Mouse (Mus musculus): ENCODE results near the gene Zfp950. TPM values are rescaled to one million over a fixed set of nuclear protein-coding genes. Genes with fewer than 3 reads are reported as not detected.

The Zfp950 gene
- polyA plus RNA-seq, 1 experiment from 2014 or later = 49.9 TPM

Other genes starting within 250 kb of the Zfp950 start
- 0.13 TPM in 1 of 2 replicates, not detected in the other for gene Gm7102, start 35.5 kb upstream of the Zfp950 start, polyA plus RNA-seq (2015; fragmentation: Nextera tagmentation; extraction: Ambion mirVana)
- not detected in 2 replicates for gene Gm6020, start 43.0 kb upstream of the Zfp950 start, polyA plus RNA-seq (2015; fragmentation: Nextera tagmentation; extraction: Ambion mirVana)
- gene Csf2ra, start 87.6 kb upstream of the Zfp950 start, polyA plus RNA-seq (2015; fragmentation: Nextera tagmentation; extraction: Ambion mirVana) = 38.3 and 41.5 TPM in 2 replicates
- not detected in 2 replicates for gene Gm21060, start 156.2 kb upstream of the Zfp950 start, polyA plus RNA-seq (2015; fragmentation: Nextera tagmentation; extraction: Ambion mirVana)